Mouse (Mus musculus): ENCODE data around the gene Fam240a. TPM values are rescaled to one million over a fixed set of nuclear protein-coding genes. Genes with fewer than 3 reads are reported as not detected.

The Fam240a gene
- total and polyA plus RNA-seq, 3 experiments: not detected

DNA sequence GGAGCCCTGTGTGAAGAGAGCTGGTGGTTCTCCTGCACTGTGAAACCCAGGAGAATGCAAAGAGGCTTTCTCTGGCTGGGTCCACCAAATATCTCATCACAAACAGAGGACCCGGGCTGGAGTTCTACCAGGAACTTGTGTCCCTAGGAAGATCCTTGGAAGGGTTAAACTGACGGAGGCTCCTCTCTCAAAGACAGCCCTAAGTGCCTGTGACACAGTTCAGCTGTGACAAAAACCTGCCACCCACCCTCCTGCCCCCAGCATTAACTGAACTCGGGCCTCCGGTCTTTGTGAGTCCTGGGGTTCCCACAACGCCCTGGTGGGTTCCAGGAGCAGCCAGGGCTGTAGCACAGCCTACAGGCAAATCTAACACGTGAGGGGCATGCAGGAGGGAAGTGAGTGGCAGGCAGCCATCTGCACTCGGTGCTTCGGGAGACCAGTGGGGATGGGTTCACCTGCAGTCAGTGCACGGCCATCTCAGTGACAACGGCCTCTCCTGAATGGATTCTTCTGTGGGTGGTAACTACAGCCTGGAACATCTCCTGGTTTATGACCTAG lies 17.1 kb downstream of the Fam240a start:
- H3K27me3 ChIP-seq (ENCODE audit: control insufficient read depth in 1 of 2, insufficient read depth in 2 of 2, low read length in 2 of 2): no peaks in the 10 kb centered on the region
- H3K9me3 ChIP-seq (replicated peaks; ENCODE audit: insufficient read depth, low read length): no peaks in the 10 kb centered on the region
- TF ChIP-seq MEF2A (IDR thresholded peaks at IDR 0.05; ENCODE audit: extremely low read depth, insufficient replicate concordance, low read depth, low read length, poor library complexity, severe bottlenecking): no peak
- no peak for TF ChIP-seq POLR2AphosphoS5 (IDR thresholded peaks at IDR 0.05; ENCODE audit: borderline replicate concordance, low read depth, low read length)
- TF ChIP-seq GATA1 (IDR thresholded peaks at IDR 0.05; ENCODE audit: low read depth, low read length): no peak
- no peak for TF ChIP-seq BHLHE40 (IDR thresholded peaks at IDR 0.05; ENCODE audit: borderline replicate concordance, low read depth, low read length)
- TF ChIP-seq ELF1 (IDR thresholded peaks at IDR 0.05; ENCODE audit: low read depth, low read length): no peak
- TF ChIP-seq MXI1 (IDR thresholded peaks at IDR 0.05; ENCODE audit: low read depth, low read length): no peak
- no peak for TF ChIP-seq MAX (IDR thresholded peaks at IDR 0.05; ENCODE audit: low read length)
- TF ChIP-seq JUND (IDR thresholded peaks at IDR 0.05; ENCODE audit: low read depth, low read length): no peak
- TF ChIP-seq TBP (IDR thresholded peaks at IDR 0.05; ENCODE audit: low read depth, low read length): no peak
- TF ChIP-seq USF2 (IDR thresholded peaks at IDR 0.05; ENCODE audit: borderline replicate concordance in 1 of 2, insufficient read depth in 1 of 2, low read depth in 1 of 2, low read length in 2 of 2): no peak
- no peak for TF ChIP-seq HCFC1 (IDR thresholded peaks at IDR 0.05; ENCODE audit: low read depth, low read length)
- TF ChIP-seq KAT2A (conservative IDR thresholded peaks at IDR 0.05; ENCODE audit: low read depth, low read length): no peak
- no peak for TF ChIP-seq CTCF (IDR thresholded peaks at IDR 0.05 in 2 of 3, conservative IDR thresholded peaks at IDR 0.05 in 1 of 3; ENCODE audit: control insufficient read depth in 1 of 3, insufficient read depth in 1 of 3, low read depth in 2 of 3, low read length in 3 of 3, poor library complexity in 1 of 3, severe bottlenecking in 1 of 3)
- TF ChIP-seq SIN3A (IDR thresholded peaks at IDR 0.05; ENCODE audit: low read length): no peak
- no peak for TF ChIP-seq MAZ (IDR thresholded peaks at IDR 0.05; ENCODE audit: low read depth, low read length)
- TF ChIP-seq EP300 (IDR thresholded peaks at IDR 0.05; ENCODE audit: low read depth in 1 of 2, low read length in 2 of 2): no peak
- TF ChIP-seq MYB (IDR thresholded peaks at IDR 0.05; ENCODE audit: low read depth, low read length): no peak
- TF ChIP-seq E2F4 (IDR thresholded peaks at IDR 0.05; ENCODE audit: borderline replicate concordance, low read depth, low read length): no peak
- TF ChIP-seq ZMIZ1 (IDR thresholded peaks at IDR 0.05; ENCODE audit: low read depth, low read length): no peak
- no peak for TF ChIP-seq POLR2A (IDR thresholded peaks at IDR 0.05; ENCODE audit: control insufficient read depth in 1 of 2, insufficient read depth in 1 of 2, low read depth in 1 of 2, low read length in 2 of 2, poor library complexity in 1 of 2)
- DNase-seq (ENCODE audit: low read depth, low spot score): no peak
- no peak overlapping the region for H3K4me3 ChIP-seq (ENCODE audit: control insufficient read depth in 1 of 2, insufficient read depth in 1 of 2, low read depth in 2 of 2, low read length in 2 of 2)
- H3K4me1 ChIP-seq (ENCODE audit: control insufficient read depth in 1 of 2, insufficient read depth in 2 of 2, low read length in 2 of 2): no peaks in the 10 kb centered on the region
- H3K36me3 ChIP-seq (ENCODE audit: control insufficient read depth in 1 of 2, insufficient read depth in 2 of 2, low read length in 2 of 2): no peaks in the 10 kb centered on the region
- no peak overlapping the region for H3K27ac ChIP-seq (ENCODE audit: control insufficient read depth, low read depth, low read length)
- no peak overlapping the region for H3K9ac ChIP-seq (ENCODE audit: control insufficient read depth, low read depth, low read length, poor library complexity, severe bottlenecking)
- no peaks in the 10 kb centered on the region for H3K79me2 ChIP-seq (ENCODE audit: control insufficient read depth, insufficient read depth, low read length, poor library complexity)

DNA sequence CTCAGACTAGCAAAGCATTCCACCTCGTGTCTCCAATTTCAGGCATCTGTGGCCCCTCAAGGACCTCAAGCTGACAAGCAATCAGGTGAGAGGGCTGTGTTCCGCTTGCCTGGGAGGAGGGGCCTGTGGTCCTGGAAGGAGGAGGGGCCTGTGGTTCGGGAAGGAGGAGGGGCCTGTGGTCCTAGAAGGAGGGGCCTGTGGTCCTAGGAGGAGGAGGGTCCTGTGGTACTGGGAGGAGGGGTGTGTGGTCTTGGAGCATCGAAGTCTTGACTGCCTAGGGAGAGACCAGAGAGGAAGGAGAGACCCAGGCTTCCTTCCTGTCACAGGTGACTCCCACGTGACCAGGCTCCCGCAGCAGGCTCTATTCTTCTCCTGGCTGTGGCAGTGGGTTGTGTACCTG lies 20.1 kb downstream of the Fam240a start:
- H3K36me3 ChIP-seq (ENCODE audit: control insufficient read depth in 1 of 2, insufficient read depth in 2 of 2, low read length in 2 of 2): no peaks in the 10 kb centered on the region

More for the DNA sequence above, 20.1 kb downstream of the Fam240a start:
- Histone ChIP-seq H3K9me3 (replicated peaks; ENCODE audit: insufficient read depth, low read length) (no peaks in the 10 kb centered on the region), H3K79me2 (ENCODE audit: control insufficient read depth, insufficient read depth, low read length, poor library complexity) (no peaks in the 10 kb centered on the region), H3K4me1 (ENCODE audit: control insufficient read depth in 1 of 2, insufficient read depth in 2 of 2, low read length in 2 of 2) (no peaks in the 10 kb centered on the region), H3K27me3 (ENCODE audit: control insufficient read depth in 1 of 2, insufficient read depth in 2 of 2, low read length in 2 of 2) (no peaks in the 10 kb centered on the region), H3K27ac (ENCODE audit: control insufficient read depth, low read depth, low read length) (no peak overlapping the region), H3K9ac (ENCODE audit: control insufficient read depth, low read depth, low read length, poor library complexity, severe bottlenecking) (no peak overlapping the region), H3K4me3 (ENCODE audit: control insufficient read depth in 1 of 2, insufficient read depth in 1 of 2, low read depth in 2 of 2, low read length in 2 of 2) (no peak overlapping the region)
- no peak for DNase-seq (ENCODE audit: low read depth, low spot score)
- TF ChIP-seq TBP (IDR thresholded peaks at IDR 0.05; ENCODE audit: low read depth, low read length): no peak
- no peak for TF ChIP-seq HCFC1 (IDR thresholded peaks at IDR 0.05; ENCODE audit: low read depth, low read length)
- no peak for TF ChIP-seq MEF2A (IDR thresholded peaks at IDR 0.05; ENCODE audit: extremely low read depth, insufficient replicate concordance, low read depth, low read length, poor library complexity, severe bottlenecking)
- TF ChIP-seq E2F4 (IDR thresholded peaks at IDR 0.05; ENCODE audit: borderline replicate concordance, low read depth, low read length): no peak
- no peak for TF ChIP-seq POLR2A (IDR thresholded peaks at IDR 0.05; ENCODE audit: control insufficient read depth in 1 of 2, insufficient read depth in 1 of 2, low read depth in 1 of 2, low read length in 2 of 2, poor library complexity in 1 of 2)
- TF ChIP-seq EP300 (IDR thresholded peaks at IDR 0.05; ENCODE audit: low read depth in 1 of 2, low read length in 2 of 2): no peak
- no peak for TF ChIP-seq ETS1 (IDR thresholded peaks at IDR 0.05; ENCODE audit: low read depth, low read length)
- no peak for TF ChIP-seq MXI1 (IDR thresholded peaks at IDR 0.05; ENCODE audit: low read depth, low read length)
- no peak for TF ChIP-seq USF1 (IDR thresholded peaks at IDR 0.05; ENCODE audit: low read depth, low read length)
- no peak for TF ChIP-seq MYB (IDR thresholded peaks at IDR 0.05; ENCODE audit: low read depth, low read length)
- TF ChIP-seq ZKSCAN1 (IDR thresholded peaks at IDR 0.05; ENCODE audit: low read depth, low read length): no peak
- TF ChIP-seq NRF1 (IDR thresholded peaks at IDR 0.05; ENCODE audit: insufficient read depth, low read depth, low read length, poor library complexity, severe bottlenecking): no peak

All from MEL (cell line).